8 mouse cellular contexts compared by ENCODE assay signal in genomic region chr17:83078601-83079360, GRCm38 (mm10).
DNase-seq lines count a peak whose midpoint lies in the region; ATAC-seq and TF ChIP-seq lines count a peak whose summit lies in the region.

No protein-coding gene starts in this region.

- H3K4me1 ChIP-seq in lung, postnatal 0 days (ENCODE audit: insufficient read depth, low read depth, low read length): no peaks in the 10 kb centered on the region; the same call in 1 of the 2 replicates
- H3K4me1 ChIP-seq in lung, adult 2 months (ENCODE audit: control insufficient read depth, insufficient read depth, low read length): peaks cover 3% of the 10 kb centered on the region
- H3K4me1 ChIP-seq in embryonic facial prominence, embryonic 11.5 days (ENCODE audit: control insufficient read depth, insufficient read depth, low read length): peaks cover 6% of the 10 kb centered on the region
- peaks cover 50% of the 10 kb centered on the region for H3K4me1 ChIP-seq in limb, embryonic 10.5 days
- peaks cover 30% of the 10 kb centered on the region for H3K4me1 ChIP-seq in stomach, embryonic 15.5 days

- H3K9ac ChIP-seq in lung, postnatal 0 days (replicated peaks; ENCODE audit: low read depth): no peak overlapping the region
- H3K9ac ChIP-seq in embryonic facial prominence, embryonic 11.5 days (replicated peaks; ENCODE audit: low read length): no peak overlapping the region
- H3K9ac ChIP-seq in stomach, embryonic 15.5 days: no peak overlapping the region

- H3K27ac ChIP-seq in lung, postnatal 0 days (ENCODE audit: low read length): no peak overlapping the region
- 0 out of 2 replicates have a peak overlapping the region, but pooled peaks have one; percentile 31 for H3K27ac ChIP-seq in embryonic facial prominence, embryonic 11.5 days (replicated peaks; ENCODE audit: low read depth, low read length)
- peak overlapping the region; percentile 73 for H3K27ac ChIP-seq in limb, embryonic 10.5 days
- H3K27ac ChIP-seq in stomach, embryonic 15.5 days: peak overlapping the region; percentile 57

- 36% methylated on average over 19 of the region's 19 CpGs for WGBS in lung, postnatal 0 days
- WGBS in lung, adult 2 months: 58% methylated on average over 19 of the region's 19 CpGs
- WGBS in embryonic facial prominence, embryonic 11.5 days: 15% methylated on average over 19 of the region's 19 CpGs
- 13% methylated on average over 19 of the region's 19 CpGs for WGBS in limb, embryonic 10.5 days
- WGBS in stomach, embryonic 15.5 days: 26% methylated on average over 19 of the region's 19 CpGs

- no peaks in the 10 kb centered on the region for H3K36me3 ChIP-seq in lung, postnatal 0 days (ENCODE audit: insufficient read depth, low read length)
- no peaks in the 10 kb centered on the region for H3K36me3 ChIP-seq in embryonic facial prominence, embryonic 11.5 days (replicated peaks; ENCODE audit: control insufficient read depth, insufficient read depth, low read depth, low read length)
- H3K36me3 ChIP-seq in limb, embryonic 10.5 days: 0 out of 2 replicates have a peak, but pooled peaks cover 4% of the 10 kb centered on the region
- H3K36me3 ChIP-seq in stomach, embryonic 15.5 days: no peaks in the 10 kb centered on the region

- H3K27me3 ChIP-seq in lung, postnatal 0 days (replicated peaks; ENCODE audit: insufficient read depth, low read length): no peaks in the 10 kb centered on the region
- no peaks in the 10 kb centered on the region for H3K27me3 ChIP-seq in embryonic facial prominence, embryonic 11.5 days (ENCODE audit: control insufficient read depth, insufficient read depth, low read length)
- peaks cover 60% of the 10 kb centered on the region for H3K27me3 ChIP-seq in limb, embryonic 10.5 days (ENCODE audit: low read depth, poor library complexity, severe bottlenecking)
- H3K27me3 ChIP-seq in stomach, embryonic 15.5 days (replicated peaks): no peaks in the 10 kb centered on the region

- no peak for TF ChIP-seq EP300 in lung, postnatal 0 days (IDR thresholded peaks at IDR 0.05)

- H3K4me3 ChIP-seq in lung, postnatal 0 days (ENCODE audit: low read depth, low read length): no peak overlapping the region
- H3K4me3 ChIP-seq in lung, adult 2 months (replicated peaks; ENCODE audit: extremely low read depth, low read depth, low read length): no peak overlapping the region
- H3K4me3 ChIP-seq in embryonic facial prominence, embryonic 11.5 days (ENCODE audit: low read depth, low read length): no peak overlapping the region
- peak overlapping the region; percentile 13; the same call in 1 of the 2 replicates for H3K4me3 ChIP-seq in limb, embryonic 10.5 days
- H3K4me3 ChIP-seq in stomach, embryonic 15.5 days (replicated peaks): no peak overlapping the region

- H3K9me3 ChIP-seq in lung, postnatal 0 days (ENCODE audit: low read length): no peaks in the 10 kb centered on the region
- no peaks in the 10 kb centered on the region for H3K9me3 ChIP-seq in embryonic facial prominence, embryonic 11.5 days (replicated peaks; ENCODE audit: control insufficient read depth, low read length)
- 0 out of 2 replicates have a peak, but pooled peaks cover 4% of the 10 kb centered on the region for H3K9me3 ChIP-seq in limb, embryonic 10.5 days (replicated peaks)
- no peaks in the 10 kb centered on the region for H3K9me3 ChIP-seq in stomach, embryonic 15.5 days

- ATAC-seq in lung, postnatal 0 days: peak; percentile 60
- no peak for ATAC-seq in embryonic facial prominence, embryonic 11.5 days (replicated peaks; ENCODE audit: insufficient number of reproducible peaks, low FRiP score, low TSS enrichment, low read depth)
- ATAC-seq in stomach, embryonic 15.5 days (ENCODE audit: insufficient read depth, low FRiP score, low read depth): no peak
- ATAC-seq in monocyte, adult 5-6 weeks (replicated peaks; ENCODE audit: insufficient number of reproducible peaks, low FRiP score, low TSS enrichment, poor library complexity, severe bottlenecking): no peak

- no peak for TF ChIP-seq POLR2A in lung, adult 2 months (IDR thresholded peaks at IDR 0.05; ENCODE audit: borderline replicate concordance, extremely low read depth, low read depth, low read length)

- DNase-seq in lung, postnatal 0 days (ENCODE audit: low spot score): peak; percentile 65
- DNase-seq in lung, adult 2 months: no peak
- DNase-seq in embryonic facial prominence, embryonic 11.5 days (ENCODE audit: low spot score): no peak
- peak; percentile 49 for DNase-seq in limb, embryonic 10.5 days (ENCODE audit: low spot score)
- DNase-seq in right cerebral cortex, adult 18-20 months: no peak
- DNase-seq in adipocyte (ENCODE audit: low spot score): no peak

- H3K4me2 ChIP-seq in lung, postnatal 0 days (replicated peaks; ENCODE audit: low read depth, low read length): no peak overlapping the region
- 0 out of 2 replicates have a peak overlapping the region, but pooled peaks have one; percentile 17 for H3K4me2 ChIP-seq in embryonic facial prominence, embryonic 11.5 days (ENCODE audit: low read depth, low read length)
- peak overlapping the region; percentile 17; the same call in 1 of the 2 replicates for H3K4me2 ChIP-seq in stomach, embryonic 15.5 days

- no peak for TF ChIP-seq CTCF in lung, postnatal 0 days (IDR thresholded peaks at IDR 0.05)
- no peak for TF ChIP-seq CTCF in lung, adult 2 months (IDR thresholded peaks at IDR 0.05; ENCODE audit: insufficient read depth, low read length)

Comparison
In these comparisons a context has a peak if more than half of its experiments do, and no peak if none do; other contexts are left out.
1. DNase-seq: peak in lung, postnatal 0 days (single experiment) and limb, embryonic 10.5 days (single experiment); none in lung, adult 2 months (single experiment), embryonic facial prominence, embryonic 11.5 days (single experiment), right cerebral cortex, adult 18-20 months (single experiment) and adipocyte (single experiment).